Mouse (Mus musculus) CH12.LX (cell line): ENCODE results near the gene Polr3g. TPM values are rescaled to one million over a fixed set of nuclear protein-coding genes. Genes with fewer than 3 reads are reported as not detected.
"Not testable (repeated sequence)": the region's sequence is repeated elsewhere in the genome, so short reads cannot be mapped to it uniquely, and the experiment has no call there.

Experiments used
- DNase-seq: peaks from one replicate; pipeline ENCODE4 v3.0.0-alpha.2; 2013; ENCODE audit errors: extremely low read depth
- H3K27ac ChIP-seq: 2 replicates; pipeline ENCODE4 v1.5.1; 2012; ENCODE audit warnings: low read depth, mild to moderate bottlenecking, control low read depth, moderate library complexity; ENCODE audit not compliant: insufficient read depth
- H3K27me3 ChIP-seq: replicated peaks from 2 replicates; pipeline ENCODE3; 2012; ENCODE audit warnings: inconsistent platforms
- H3K36me3 ChIP-seq, 2 experiments: replicated peaks in 1 of 2; 2 replicates each; pipeline versions ENCODE3 to v1.6.1; 2012; ENCODE audit warnings: inconsistent platforms in 1 of 2, low read length in 1 of 2, mild to moderate bottlenecking in 1 of 2, mixed read lengths in 1 of 2, moderate library complexity in 1 of 2; ENCODE audit not compliant: control insufficient read depth in 1 of 2, insufficient read depth in 1 of 2
- H3K4me1 ChIP-seq, 2 experiments: 2 replicates each; pipeline ENCODE4 v1.6.1; 2012; ENCODE audit warnings: inconsistent platforms in 1 of 2, moderate library complexity in 1 of 2; ENCODE audit not compliant: insufficient read depth in 2 of 2, control insufficient read depth in 1 of 2
- H3K4me2 ChIP-seq: 2 replicates; pipeline ENCODE4 v1.6.1; 2012; ENCODE audit warnings: low read depth, mild to moderate bottlenecking, control low read depth; ENCODE audit not compliant: poor library complexity, insufficient read depth, severe bottlenecking
- H3K4me3 ChIP-seq, 3 experiments: fragments of 150-350 bp in 1 of 3; sonication (generic) in 1 of 3; replicated peaks in 1 of 3; 2 replicates each; pipeline versions ENCODE3 to v1.5.1; 2011 to 2012; ENCODE audit warnings: low read depth in 2 of 3, low read length in 2 of 3, mild to moderate bottlenecking in 2 of 3, moderate library complexity in 2 of 3, control low read depth in 1 of 3, improper control_type of control experiment in 1 of 3, inconsistent platforms in 1 of 3, mixed read lengths in 1 of 3; ENCODE audit not compliant: poor library complexity in 1 of 3
- H3K79me2 ChIP-seq: replicated peaks from 2 replicates; pipeline ENCODE4 v1.6.1; 2012; ENCODE audit warnings: mild to moderate bottlenecking, moderate library complexity; ENCODE audit not compliant: control insufficient read depth, poor library complexity, insufficient read depth, severe bottlenecking; ENCODE audit errors: extremely low read depth
- H3K9ac ChIP-seq: 2 replicates; pipeline ENCODE4 v1.6.1; 2012; ENCODE audit warnings: low read depth, mild to moderate bottlenecking, control low read depth, moderate library complexity; ENCODE audit not compliant: insufficient read depth
- H3K9me3 ChIP-seq: replicated peaks from 2 replicates; pipeline ENCODE3; 2012; ENCODE audit warnings: low read length, inconsistent platforms, mixed read lengths
- CHD2 ChIP-seq: IDR thresholded peaks from 2 replicates; pipeline ENCODE4 v1.6.1; 2011; ENCODE audit warnings: low read length, improper control_type of control experiment
- IRF4 ChIP-seq: IDR thresholded peaks from 2 replicates; pipeline ENCODE4 v1.6.1; 2014; ENCODE audit warnings: low read depth, mild to moderate bottlenecking, inconsistent platforms, low read length, improper control_type of control experiment
- JUND ChIP-seq: conservative IDR thresholded peaks from 2 replicates; pipeline ENCODE4 v1.6.1; 2011; ENCODE audit warnings: low read depth, low read length, improper control_type of control experiment
- KAT2A ChIP-seq: IDR thresholded peaks from 2 replicates; pipeline ENCODE4 v1.6.1; 2012; ENCODE audit warnings: low read length, improper control_type of control experiment, inconsistent platforms; ENCODE audit not compliant: insufficient replicate concordance
- NRF1 ChIP-seq: IDR thresholded peaks from 2 replicates; pipeline ENCODE4 v1.6.1; 2014; ENCODE audit warnings: low read depth, mild to moderate bottlenecking, inconsistent platforms, low read length, improper control_type of control experiment, moderate library complexity
- RCOR1 ChIP-seq: conservative IDR thresholded peaks from 2 replicates; pipeline ENCODE4 v1.6.1; 2012; ENCODE audit warnings: low read depth, mild to moderate bottlenecking, inconsistent platforms, low read length, improper control_type of control experiment
- TBP ChIP-seq: conservative IDR thresholded peaks from 2 replicates; pipeline ENCODE4 v1.6.1; 2011; ENCODE audit warnings: low read depth, low read length, improper control_type of control experiment
- TCF12 ChIP-seq: IDR thresholded peaks from 2 replicates; pipeline ENCODE4 v1.6.1; 2014; ENCODE audit warnings: low read depth, mild to moderate bottlenecking, inconsistent platforms, low read length, improper control_type of control experiment
- UBTF ChIP-seq: IDR thresholded peaks from 2 replicates; pipeline ENCODE4 v1.6.1; 2012; ENCODE audit warnings: low read depth, mild to moderate bottlenecking, inconsistent platforms, low read length, improper control_type of control experiment, moderate library complexity
- USF1 ChIP-seq: IDR thresholded peaks from 2 replicates; pipeline ENCODE4 v1.6.1; 2014; ENCODE audit warnings: low read depth, mild to moderate bottlenecking, inconsistent platforms, low read length, improper control_type of control experiment
- ZC3H11A ChIP-seq: IDR thresholded peaks from 2 replicates; pipeline ENCODE4 v1.6.1; 2012; ENCODE audit warnings: low read depth, mild to moderate bottlenecking, inconsistent platforms, low read length, improper control_type of control experiment
- dilution Hi-C: fragments of 300-500 bp; cut with MboI; formaldehyde crosslinking; loops from 2 replicates; pipeline ENCODE4 v1.14.3; 2020; ENCODE audit warnings: low sequenced_read_pairs; ENCODE audit not compliant: extremely low pct_unique_long_range_greater_than_20kb, extremely low pct_ligation_motif_present
- in situ Hi-C: fragments of 300-500 bp; cut with MboI; formaldehyde crosslinking; loops from 3 replicates; pipeline ENCODE4 v1.14.3; 2019; ENCODE audit warnings: low sequenced_read_pairs, low pct_ligation_motif_present, low pct_unique_long_range_greater_than_20kb, mixed read lengths
- polyA plus RNA-seq: library from polyadenylated mRNA; unstranded; fragments of >175 nt; gene quantifications from 2 replicates; pipeline ENCODE4 v1.2.1, GENCODE M21; 2012; ENCODE audit warnings: low read depth; ENCODE audit not compliant: insufficient read length
- total RNA-seq, 2 experiments: library from RNA; depleted of rRNA; stranded (reverse); fragments of 300-350 nt in 1 of 2; fragments of >200 nt in 1 of 2; gene quantifications; 2 replicates each; pipeline ENCODE4 v1.2.3; 2012 to 2014

Polr3g gene
- total and polyA plus RNA-seq, 3 experiments = 19.1 to 52.5 (median 45.2) TPM

DNA sequence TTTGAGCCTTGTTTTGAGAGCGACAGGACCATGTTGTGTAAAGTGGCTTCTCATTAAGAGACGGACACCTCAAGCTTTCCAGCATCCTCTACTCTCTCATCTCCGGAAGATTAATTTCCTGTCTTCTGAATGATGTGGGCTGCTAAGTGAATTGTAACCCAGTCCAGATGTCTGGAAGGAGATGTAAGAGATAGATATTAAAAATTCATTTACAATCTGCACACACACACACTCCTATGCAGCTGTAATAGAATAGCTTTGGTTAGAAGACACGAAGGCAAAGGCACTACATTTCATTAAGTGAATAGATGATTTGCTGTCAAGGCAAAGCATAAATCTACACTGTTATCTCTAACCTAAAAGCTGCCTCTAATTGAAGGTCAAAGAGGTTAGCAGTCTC lies 18.3 kb upstream of the Polr3g start:
- Histone ChIP-seq H3K79me2 (no peaks in the 10 kb centered on the region), H3K9ac (no peak overlapping the region), H3K4me1 (no peaks in the 10 kb centered on the region), H3K4me3 (no peak overlapping the region), H3K36me3 (no peaks in the 10 kb centered on the region), H3K9me3 (peaks cover 2% of the 10 kb centered on the region), H3K4me2 (no peak overlapping the region), H3K27me3 (no peaks in the 10 kb centered on the region), H3K27ac (no peak overlapping the region)
- in situ Hi-C loops = no loop called here
- TF ChIP-seq CHD2 = no peak
- DNase-seq = no peak
- dilution Hi-C loops = no loop called here

DNA sequence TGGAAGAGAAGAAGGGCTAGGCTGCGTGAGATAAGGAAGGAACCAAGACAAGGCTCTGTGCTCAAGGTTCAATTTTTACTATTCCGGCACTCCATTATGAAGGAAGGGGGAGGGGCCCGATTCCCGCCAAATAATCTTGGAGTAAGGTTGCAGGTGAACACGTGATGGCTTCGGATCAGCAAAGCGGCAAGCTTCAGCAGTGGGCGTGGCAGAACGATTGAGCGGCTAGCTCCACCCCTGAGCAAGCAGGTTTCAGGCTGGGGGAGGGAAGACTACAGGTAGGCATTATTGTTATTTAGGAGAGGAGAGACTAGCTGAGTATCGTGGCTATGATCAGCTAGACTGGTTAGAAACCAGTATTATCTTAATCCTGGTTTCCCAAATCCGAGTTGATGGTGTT lies 17.3 kb upstream of the Polr3g start:
- H3K9me3 ChIP-seq, H3K79me2 ChIP-seq, in situ Hi-C loops, dilution Hi-C loops, H3K4me2 ChIP-seq, H3K9ac ChIP-seq, H3K4me3 ChIP-seq, H3K4me1 ChIP-seq, H3K27ac ChIP-seq, DNase-seq, H3K27me3 ChIP-seq, H3K36me3 ChIP-seq: not testable (repeated sequence)

DNA sequence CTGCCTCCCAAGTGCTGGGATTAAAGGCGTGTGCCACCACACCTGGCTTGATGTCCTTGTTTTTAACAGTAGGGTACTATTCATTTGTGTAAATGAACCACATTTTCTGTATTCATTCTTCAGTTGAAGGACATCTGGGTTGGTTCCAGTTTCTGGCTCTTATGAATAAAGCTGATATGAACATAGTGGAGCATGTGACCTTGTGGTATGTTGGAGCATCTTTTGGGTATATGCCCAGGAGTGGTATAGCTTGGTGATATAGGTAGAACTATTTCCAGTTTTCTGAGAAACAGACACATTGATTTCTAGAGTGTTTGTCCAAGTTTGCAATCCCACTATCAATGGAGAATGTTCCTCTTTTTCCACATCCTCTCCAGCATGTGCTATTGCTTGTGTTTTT lies 3.1 kb upstream of the Polr3g start:
- peaks cover 0 to under 1% of the 10 kb centered on the region in 2 experiments for H3K36me3 ChIP-seq
- no peak overlapping the region for H3K27ac ChIP-seq
- no peak overlapping the region for H3K9ac ChIP-seq
- no peaks in the 10 kb centered on the region for H3K27me3 ChIP-seq
- H3K4me2 ChIP-seq = no peak overlapping the region
- DNase-seq = no peak
- H3K9me3 ChIP-seq = no peaks in the 10 kb centered on the region
- no peak overlapping the region for H3K4me3 ChIP-seq
- dilution Hi-C loops (no loop called here), in situ Hi-C loops (no loop called here)
- peaks cover 3 to 22% of the 10 kb centered on the region in 2 experiments; a peak in 3 of 4 replicates for H3K4me1 ChIP-seq
- H3K79me2 ChIP-seq = peaks cover 8% of the 10 kb centered on the region
- no peak for TF ChIP-seq NRF1
- no peak for TF ChIP-seq RCOR1
- TF ChIP-seq UBTF = no peak
- TF ChIP-seq JUND = no peak
- TF ChIP-seq CHD2 = no peak
- no peak for TF ChIP-seq TBP
- TF ChIP-seq USF1 = no peak
- TF ChIP-seq ZC3H11A = no peak
- no peak for TF ChIP-seq IRF4
- TF ChIP-seq TCF12 = no peak
- no peak for TF ChIP-seq KAT2A
- TF ChIP-seq, all 38 proteins: peak for 0
